Mouse (Mus musculus) yolk sac, embryonic 10.5 days (tissue): ENCODE data around the gene Cd300c.
"Not testable (repeated sequence)": the region's sequence is repeated elsewhere in the genome, so short reads cannot be mapped to it uniquely, and the experiment has no call there.

ENCODE experiments used
- DNase-seq: peaks from one replicate; pipeline ENCODE4 v3.0.0-alpha.2; 2017; ENCODE audit warnings: low spot score

The Cd300c gene

DNA sequence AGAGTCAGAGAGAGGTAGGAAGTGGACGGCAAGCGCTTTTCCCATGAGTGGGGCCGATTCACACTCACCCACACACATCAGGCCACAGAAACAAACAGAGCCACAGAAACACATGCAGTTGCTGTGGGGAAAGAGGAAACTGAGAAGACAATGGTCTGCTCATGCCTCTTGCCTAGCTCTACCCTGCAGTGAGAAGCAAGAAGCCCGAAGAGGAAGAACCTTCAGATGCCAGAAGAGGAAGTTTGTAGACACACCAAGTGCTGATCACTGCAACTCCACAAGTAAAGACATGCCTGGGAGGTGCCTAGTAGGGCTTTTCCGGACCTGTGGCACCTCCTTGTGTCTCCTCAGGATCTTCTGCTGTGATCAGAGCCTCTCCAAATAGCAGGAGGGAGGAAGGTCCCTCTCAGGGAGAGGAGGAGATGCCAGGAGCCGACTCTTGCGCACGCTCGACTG is at the start of gene Cd300c:
Gene Cd300c, minus strand, starts transcription at position 406 of the 456 bp plus-strand sequence.
- DNase-seq: no peak

DNA sequence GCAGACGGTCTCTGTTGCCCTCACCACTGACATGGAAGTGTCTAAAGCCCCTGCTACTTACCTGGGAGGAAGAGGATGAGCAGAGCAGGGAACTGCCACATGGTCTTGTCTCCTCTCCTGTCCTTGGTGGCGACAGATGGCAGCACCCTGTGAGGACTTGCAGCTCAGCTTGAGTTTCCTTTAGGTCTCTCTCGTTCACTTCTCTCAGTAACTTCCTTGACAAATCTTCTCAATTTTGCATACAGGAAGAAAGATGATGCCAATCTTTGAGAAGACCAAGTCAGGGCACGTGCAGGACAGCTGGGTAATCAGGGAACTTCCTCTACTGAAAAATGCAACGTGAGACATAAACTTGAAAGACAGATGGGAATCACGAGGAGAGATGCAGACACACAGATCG is 47.1 kb upstream of the Cd300c start, which contains the start of gene Cd300ld2:
Gene Cd300ld2, minus strand, starts transcription at position 101 of the 400 bp plus-strand sequence.
- not testable (repeated sequence) for DNase-seq

DNA sequence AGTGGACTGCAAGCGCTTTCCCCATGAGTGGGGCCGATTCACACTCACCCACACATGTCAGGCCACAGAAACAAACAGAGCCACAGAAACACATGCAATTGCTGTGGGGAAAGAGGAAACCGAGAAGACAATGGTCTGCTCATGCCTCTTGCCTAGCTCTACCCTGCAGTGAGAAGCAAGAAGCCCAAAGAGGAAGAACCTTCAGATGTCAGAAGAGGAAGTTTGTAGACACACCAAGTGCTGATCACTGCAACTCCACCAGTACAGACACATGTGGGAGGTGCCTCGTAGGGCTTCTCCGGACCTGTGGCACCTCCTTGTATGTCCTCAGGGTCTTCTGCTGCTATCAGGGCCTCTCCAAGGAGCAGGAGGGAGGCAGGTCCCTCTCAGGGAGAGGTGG is 35.1 kb upstream of the Cd300c start:
- DNase-seq: no peak

DNA sequence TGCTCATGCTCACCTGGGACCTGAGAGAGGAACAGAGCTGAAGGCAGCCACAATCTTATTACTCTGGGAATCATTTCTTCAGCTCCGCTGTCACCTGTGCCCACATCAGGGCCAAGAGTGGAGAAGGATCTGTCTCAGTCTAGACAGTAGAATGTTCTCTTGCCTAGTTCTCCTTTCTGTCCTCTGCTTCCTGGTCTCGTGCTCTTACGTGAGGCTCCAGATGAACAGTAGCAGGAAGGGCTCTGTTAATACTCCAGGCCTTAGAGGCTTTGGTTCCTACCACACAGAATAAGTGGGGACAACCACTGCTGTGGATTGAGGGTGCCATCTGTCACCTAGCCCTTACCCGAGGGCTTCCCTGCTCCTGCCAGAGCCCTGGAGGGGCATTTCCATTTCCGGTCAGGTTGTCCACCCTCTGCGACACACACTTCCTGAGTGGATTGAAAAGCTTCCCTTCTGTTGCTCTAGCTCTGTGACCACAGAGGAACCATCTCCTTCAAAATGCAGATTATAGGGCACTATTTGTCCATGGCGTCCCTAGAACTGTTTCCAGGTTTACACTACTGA is 32.6 kb upstream of the Cd300c start, which contains the start of gene Cd300c2:
Gene Cd300c2, minus strand, starts transcription at position 407 of the 567 bp plus-strand sequence.
- no peak for DNase-seq

DNA sequence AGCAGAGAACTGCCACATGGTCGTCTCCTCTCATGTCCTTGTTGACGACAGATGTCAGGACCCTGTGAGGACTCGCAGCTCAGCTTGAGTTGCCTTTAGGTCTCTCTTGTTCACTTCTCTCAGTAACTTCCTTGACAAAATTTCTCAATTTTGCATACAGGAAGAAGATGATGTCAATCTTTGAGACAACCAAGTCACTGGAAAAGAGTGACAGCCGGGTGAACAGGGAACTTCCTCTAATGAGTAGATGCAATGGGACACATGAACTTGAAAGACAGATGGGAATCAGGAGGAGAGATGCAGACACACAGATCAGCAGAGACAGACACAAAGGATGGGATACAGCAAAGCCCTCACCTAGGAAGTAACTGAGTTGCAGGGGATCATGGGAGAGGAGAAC is 20.8 kb upstream of the Cd300c start, which contains the start of gene Cd300ld:
Gene Cd300ld, minus strand, starts transcription at position 130 of the 400 bp plus-strand sequence.
- DNase-seq: no peak

DNA sequence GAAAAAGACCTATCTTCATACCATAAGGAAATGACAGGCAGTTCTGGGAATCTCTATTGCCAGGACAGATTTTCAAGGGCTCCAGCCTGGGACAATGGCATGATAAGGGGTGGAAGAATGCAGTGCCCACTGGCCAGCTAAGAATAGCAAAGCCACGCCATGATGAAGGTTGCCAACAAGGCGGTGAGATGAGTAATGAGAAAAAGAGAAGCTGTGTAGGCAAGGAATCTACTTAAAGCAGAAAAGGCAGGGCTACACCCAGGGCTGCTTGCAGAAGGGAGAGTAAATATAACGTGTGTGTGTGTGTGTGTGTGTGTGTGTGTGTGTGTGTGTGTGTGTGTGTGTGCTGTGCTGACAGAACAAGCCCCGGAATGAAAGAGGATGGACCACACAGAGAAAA is 12.9 kb upstream of the Cd300c start:
- no peak for DNase-seq

DNA sequence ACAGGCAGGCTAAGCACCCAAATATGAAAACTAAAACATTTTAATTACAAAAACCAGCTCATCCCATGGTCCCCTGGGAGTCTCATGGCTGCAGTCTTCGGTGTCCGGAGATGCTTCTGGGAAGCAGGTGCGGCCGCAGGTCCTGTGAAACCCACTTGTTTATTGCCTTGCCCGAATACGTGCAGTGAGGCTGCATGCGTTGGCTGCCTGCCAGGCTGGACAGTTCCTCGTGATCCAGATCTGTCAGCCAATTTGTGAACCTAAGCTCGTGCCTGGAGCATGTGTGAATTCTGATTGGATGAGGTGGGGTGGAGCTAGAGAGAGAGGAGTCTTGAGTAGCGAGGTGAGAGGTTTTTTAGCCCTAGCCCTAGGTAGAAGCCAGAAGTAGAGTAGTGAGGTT is 3.8 kb upstream of the Cd300c start:
- DNase-seq: no peak

DNA sequence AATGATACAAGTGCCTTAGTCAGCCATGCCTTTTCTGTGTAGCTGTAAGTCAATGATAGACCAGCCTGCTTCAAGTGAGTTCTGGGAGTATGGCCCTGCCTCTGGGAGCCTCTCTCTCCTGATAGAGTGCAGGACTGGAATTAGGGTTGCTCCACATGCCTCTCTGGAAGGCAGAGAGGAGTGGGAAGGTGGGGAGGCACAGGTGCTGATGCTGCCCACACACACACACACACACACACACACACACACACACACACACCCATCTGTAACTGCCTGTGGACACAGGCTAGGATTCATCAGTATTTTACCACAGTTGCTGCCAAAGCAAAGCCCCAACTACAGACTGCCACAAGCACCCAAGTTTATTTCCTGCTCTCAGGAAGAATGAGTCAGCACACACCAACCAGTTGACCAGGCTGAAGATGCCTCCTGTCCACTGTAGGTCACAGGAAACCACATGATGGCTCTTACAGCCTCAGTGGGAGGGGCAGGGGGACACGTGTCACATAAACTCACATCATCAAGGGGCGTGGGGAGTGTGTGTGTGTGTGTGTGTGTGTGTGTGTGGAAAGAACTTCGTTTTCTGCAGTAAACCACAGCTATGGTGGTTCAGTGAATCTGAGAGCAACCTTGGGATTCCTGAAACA is 3.7 kb downstream of the Cd300c start:
- no peak for DNase-seq

DNA sequence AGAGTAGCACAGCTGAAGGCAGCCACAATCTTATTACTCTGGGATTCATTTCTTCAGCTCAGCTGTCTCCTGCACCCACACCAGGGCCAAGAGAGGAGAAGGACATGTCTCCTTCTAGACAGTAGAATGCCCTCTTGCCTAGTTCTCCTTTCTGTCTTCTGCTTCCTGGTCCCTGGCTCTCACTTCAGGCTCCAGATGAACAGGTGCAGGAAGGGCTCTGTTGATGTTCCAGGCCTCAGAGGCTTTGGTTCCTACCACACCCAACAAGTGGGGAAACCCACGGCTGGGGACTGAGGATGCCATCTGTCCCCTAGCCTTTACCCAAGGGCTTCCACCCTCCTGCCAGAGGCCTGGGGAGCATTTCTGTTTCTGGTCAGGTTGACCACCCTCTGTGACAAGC is 8.6 kb downstream of the Cd300c start:
- no peak for DNase-seq

DNA sequence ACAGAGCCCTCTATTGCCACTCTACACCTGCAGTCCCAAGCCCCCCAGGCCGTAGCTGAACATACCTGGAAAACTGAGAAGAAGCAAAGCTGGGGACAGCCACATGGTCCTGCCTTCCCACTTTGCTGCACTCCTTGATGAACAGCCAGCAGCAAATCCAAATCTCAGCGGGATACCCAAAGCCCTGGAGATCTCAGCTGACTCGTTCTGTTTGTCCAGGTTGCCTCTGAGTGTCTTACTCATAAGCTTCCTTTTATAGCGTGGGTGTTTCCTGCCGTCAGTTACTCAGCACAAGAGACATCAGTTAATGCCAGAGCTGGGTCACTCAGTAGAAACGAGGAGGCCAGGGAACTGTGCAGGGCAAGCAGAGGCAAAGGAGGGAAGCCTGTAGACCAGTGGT is 34.8 kb downstream of the Cd300c start, which contains the start of gene Cd300lb:
Gene Cd300lb, minus strand, starts transcription at position 243 of the 400 bp plus-strand sequence.
- no peak for DNase-seq

DNA sequence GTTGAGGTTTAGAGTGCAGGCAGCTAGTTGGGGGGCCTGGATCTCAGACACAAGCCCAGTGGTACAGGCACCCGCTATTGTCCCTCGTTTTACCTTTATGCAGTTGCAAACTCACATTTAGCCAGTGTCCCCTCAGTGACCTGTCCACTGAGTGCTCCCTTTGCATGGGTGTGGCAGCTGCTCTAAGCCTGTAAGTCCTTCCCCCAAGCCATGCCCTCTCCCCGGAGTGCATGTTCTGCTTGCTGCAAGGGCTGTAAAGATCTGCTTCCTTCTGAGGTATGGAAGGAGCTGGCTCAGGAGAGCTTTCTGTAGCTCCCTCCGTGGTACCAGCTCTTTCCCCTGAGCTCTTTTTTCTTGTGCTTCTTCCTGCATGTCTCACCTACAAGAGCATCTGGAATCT is 35.4 kb downstream of the Cd300c start:
- no peak for DNase-seq

DNA sequence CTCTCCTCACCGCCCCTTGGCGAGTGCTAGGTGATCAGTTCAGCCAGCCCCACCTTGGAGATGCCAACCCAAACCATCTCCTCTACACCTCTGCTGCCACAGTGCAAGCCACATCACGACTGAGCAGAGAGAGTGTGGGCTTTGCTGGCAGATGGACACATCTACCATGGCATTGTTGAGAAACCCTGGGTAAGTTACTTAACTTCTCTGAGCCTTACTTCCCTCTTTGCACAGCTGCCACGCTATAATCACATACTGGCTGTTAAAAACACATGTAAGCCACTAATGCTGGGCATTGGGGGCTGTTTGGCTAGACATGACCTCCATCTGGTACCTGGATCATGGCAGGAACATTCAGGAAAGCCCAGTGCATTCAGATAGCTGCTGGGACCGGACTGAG is 37.9 kb downstream of the Cd300c start:
- no peak for DNase-seq

DNA sequence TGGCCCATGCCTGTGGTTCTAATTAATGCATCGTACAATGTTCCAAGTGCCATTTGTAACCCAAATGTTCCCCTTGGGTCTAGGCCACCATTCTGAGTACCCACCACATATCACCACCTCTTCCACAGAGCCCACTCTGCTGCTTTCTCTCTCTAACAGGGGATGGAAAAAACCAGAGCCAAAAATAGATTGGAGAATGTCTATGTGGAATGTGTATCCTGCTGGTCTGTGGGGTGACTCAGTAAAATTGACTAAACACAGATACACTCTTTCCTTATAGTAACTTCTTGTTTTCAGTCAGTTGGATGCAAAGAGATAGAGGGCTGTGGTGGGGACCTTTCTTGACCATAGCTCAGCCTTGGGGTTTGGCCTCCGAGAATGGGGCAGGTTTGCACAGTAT is 39.4 kb downstream of the Cd300c start:
- no peak for DNase-seq

DNA sequence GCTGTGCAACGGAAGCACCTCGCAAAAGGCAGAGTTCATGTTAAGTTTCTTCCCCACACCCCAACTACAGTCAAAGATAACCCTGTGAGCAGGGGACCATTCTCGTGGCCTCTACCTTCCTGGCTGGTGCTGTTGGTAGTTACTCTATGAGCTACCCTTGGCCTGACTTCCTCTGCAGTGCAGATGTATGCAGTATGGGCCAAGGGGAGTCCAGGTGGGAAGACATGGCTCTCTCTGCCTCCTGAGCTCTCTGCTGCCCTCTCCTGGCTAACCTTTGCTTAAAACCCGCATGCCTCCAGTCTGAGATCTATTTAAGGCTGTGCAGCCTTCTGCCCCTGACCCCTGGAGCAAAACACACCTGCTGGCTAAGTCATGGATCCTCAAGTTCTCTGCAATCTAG is 45.0 kb downstream of the Cd300c start:
- peak; percentile 19 for DNase-seq

DNA sequence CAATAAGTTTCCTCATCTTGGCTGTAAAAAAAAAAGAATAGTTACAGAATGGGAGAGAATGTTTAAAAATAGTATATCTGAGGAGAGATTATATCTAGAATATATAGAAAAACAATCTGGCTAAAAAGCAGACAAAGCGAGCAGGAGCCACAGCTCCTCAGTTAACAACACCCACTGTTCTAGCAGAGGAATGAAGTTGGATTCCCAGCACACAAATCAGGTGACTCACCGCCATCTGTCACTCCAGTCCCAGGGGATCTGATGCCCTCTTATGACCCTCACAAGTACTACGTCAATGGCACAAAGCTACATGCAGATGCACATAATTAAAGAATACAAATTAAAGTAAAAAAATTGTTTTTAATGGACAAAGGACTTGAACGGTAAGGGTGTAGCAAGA is 46.5 kb downstream of the Cd300c start:
- no peak for DNase-seq

DNA sequence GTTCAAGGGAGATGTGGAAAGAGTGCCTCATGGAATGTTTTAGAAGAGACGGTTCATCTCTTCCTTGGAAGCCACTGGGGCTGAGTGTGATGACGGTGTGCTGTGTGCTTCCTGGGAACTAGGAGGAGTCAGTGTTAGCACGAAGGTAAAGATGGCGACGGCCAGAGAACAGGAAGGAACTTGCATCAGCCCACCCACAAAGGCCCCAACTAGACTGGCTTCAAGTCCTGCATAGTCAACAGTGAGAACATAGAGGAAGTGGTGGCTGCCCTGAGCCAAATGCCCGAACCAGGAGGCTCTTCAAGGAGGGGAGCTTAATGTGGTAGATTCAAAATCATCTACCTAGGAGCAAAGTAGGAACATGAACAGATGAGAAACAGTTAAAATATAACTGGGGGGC is 51.8 kb downstream of the Cd300c start:
- DNase-seq: no peak

DNA sequence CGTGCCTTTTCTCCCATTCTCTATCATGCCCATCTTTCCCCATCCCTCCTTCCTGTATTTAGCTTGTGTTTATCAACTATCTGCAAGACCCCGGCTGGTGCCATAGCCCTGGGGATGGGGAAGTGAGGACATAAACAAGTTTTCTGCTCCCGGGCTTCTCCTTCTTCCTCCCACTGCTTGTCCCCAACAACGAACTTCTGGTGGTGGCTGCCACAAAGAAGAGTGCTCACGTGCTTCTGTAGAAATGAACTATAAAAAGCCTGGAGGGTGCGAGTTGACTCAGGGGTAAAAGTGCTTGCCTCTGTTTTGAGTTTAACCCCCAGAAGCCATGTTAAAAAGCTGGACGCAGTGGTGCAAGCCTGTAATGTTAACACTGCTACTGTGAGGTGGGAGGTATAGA is 54.0 kb downstream of the Cd300c start:
- no peak for DNase-seq

DNA sequence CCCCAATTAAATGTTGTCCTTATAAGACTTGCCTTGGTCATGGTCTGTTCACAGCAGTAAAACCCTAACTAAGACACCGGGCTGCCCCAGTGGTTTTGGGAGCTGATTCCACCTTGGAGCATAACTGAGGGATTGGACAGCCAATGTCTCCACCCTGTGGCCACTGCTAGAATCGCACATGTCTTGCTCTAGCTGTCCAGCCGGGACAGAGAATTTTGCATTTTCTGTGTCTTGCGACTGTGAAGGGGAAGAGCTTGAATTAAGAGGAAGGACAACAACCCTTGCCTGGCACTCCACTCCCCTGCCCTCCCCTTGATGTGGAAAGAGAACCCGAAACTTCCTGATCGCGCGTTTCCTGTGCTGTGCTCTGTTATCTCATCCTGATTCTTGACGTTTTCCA is 56.1 kb downstream of the Cd300c start:
- DNase-seq: peak; percentile 56

DNA sequence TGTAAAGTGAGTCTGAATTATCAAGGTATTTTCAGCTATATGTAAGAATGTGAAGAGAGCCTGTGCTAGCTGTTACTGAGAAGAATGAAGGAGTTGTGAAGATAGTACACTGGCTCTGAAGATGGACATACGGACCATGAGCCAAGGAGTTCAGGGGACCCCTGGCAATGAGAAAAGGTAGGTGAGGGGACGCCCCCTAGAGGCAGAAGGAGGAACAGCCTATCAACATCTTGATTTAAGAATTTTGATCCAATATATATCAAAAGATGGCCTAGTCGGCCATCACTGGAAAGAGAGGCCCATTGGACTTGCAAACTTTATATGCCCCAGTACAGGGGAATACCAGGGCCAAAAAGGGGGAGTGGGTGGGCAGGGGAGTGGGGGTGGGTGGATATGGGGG is 59.4 kb downstream of the Cd300c start:
- not testable (repeated sequence) for DNase-seq

DNA sequence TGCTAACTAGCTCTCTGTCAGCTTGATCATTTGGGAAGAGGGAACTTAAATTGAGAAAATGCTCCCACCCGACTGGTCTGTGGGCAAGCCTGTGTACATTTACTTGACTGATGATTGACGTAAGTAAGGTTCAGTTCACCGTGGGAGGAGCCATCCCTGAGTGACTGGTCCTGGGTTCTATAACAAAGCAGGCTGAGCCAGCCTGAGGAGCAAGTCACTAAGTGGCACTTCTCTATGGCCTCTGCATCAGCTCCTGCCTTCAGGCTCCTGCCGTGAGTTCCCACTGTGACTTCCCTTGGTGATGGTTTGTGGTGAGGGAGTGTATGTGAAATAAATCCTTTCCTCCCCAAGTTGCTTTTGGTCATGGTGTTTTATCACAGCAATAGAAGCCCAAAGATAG is 60.9 kb downstream of the Cd300c start:
- no peak for DNase-seq

DNA sequence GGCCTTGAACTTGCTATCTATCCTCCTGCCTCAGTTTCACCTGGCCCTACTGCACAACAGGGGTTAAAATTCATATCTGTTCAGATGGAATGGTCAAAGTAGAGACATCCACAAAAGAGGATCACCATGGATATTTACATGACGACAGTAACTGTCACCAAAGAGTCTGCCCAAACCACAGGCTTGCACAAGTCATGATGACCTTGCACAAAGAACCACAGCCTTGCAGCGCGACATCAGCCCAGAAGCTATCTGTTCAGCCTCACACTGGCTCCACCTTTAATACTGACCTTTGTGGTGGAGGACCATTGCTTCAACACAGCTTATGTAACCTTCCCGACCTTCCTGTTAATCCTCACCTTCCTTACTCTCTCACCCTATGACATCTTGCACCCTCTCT is 61.4 kb downstream of the Cd300c start:
- no peak for DNase-seq
